Mouse (Mus musculus) midbrain, embryonic 15.5 days (tissue): Measurements from ENCODE around the gene Krt83. TPM values are rescaled to one million over a fixed set of nuclear protein-coding genes. Genes with fewer than 3 reads are reported as not detected.

Source experiments
- ATAC-seq: fragments of 200-750 bp; cut with Nextera tagmentation; replicated peaks from 2 replicates; pipeline ENCODE4 v1.8.0; 2017; ENCODE audit warnings: moderate TSS enrichment
- H3K27ac ChIP-seq: fragments of 300-500 bp; sonication (generic); 2 replicates; pipeline ENCODE4 v1.5.1; 2015; ENCODE audit warnings: mild to moderate bottlenecking, inconsistent platforms
- H3K27me3 ChIP-seq: fragments of 300-500 bp; sonication (generic); replicated peaks from 2 replicates; pipeline ENCODE4 v1.6.1; 2015; ENCODE audit warnings: inconsistent platforms
- H3K36me3 ChIP-seq: fragments of 300-500 bp; sonication (generic); replicated peaks from 2 replicates; pipeline ENCODE4 v1.6.1; 2015; ENCODE audit warnings: inconsistent platforms
- H3K4me1 ChIP-seq: fragments of 300-500 bp; sonication (generic); 2 replicates; pipeline ENCODE4 v1.6.1; 2015; ENCODE audit warnings: inconsistent platforms
- H3K4me2 ChIP-seq: fragments of 300-500 bp; sonication (generic); 2 replicates; pipeline ENCODE4 v1.6.1; 2015; ENCODE audit warnings: inconsistent platforms, mild to moderate bottlenecking, moderate library complexity
- H3K4me3 ChIP-seq: fragments of 300-500 bp; sonication (generic); 2 replicates; pipeline ENCODE4 v1.5.1; 2015; ENCODE audit warnings: mild to moderate bottlenecking, inconsistent platforms
- H3K9ac ChIP-seq: fragments of 300-500 bp; sonication (generic); 2 replicates; pipeline ENCODE4 v1.6.1; 2015; ENCODE audit warnings: mild to moderate bottlenecking, inconsistent platforms
- H3K9me3 ChIP-seq: fragments of 300-500 bp; sonication (generic); 2 replicates; pipeline ENCODE4 v1.6.1; 2016; ENCODE audit warnings: inconsistent platforms
- WGBS: fragments of 180-500 bp; shearing (Covaris S2); methylation state at CpG from one replicate; pipeline ENCODE4 v1.1.7; 2015; ENCODE audit warnings: mixed read lengths; 5-methylcytosine and 5-hydroxymethylcytosine counted together
- polyA plus RNA-seq: library from polyadenylated mRNA; unstranded; fragments of >200 nt; fragmentation: Nextera tagmentation; extraction: Ambion mirVana; gene quantifications from 2 replicates; pipeline ENCODE4 v1.2.1, GENCODE M21; 2015

The Krt83 gene
- polyA plus RNA-seq, 1 experiment from 2014 or later = not detected

DNA sequence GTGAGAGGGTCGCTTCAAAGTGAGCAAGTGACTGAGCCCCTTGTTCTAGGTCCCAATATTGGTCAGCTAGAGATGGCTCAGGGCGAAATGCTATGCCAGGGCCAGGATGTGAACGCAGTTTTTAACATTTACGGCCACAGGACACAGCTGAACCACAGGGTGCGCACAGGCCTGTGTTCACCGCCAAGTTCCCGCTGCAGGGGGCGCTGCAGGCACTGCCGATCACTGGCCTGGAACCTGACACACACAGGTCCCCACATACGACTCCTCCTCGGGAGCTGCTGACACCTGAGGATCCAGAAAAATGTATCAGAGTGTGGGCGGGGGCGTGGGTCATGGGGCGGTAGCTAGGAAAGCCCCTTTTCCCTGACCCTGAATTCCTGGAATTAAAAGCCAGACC is 32.0 kb downstream of the Krt83 start:
- Histone ChIP-seq H3K36me3 (no peaks in the 10 kb centered on the region), H3K27me3 (no peaks in the 10 kb centered on the region), H3K27ac (no peak overlapping the region), H3K9ac (no peak overlapping the region), H3K4me1 (peaks cover 5% of the 10 kb centered on the region), H3K4me2 (no peak overlapping the region), H3K4me3 (no peak overlapping the region), H3K9me3 (no peaks in the 10 kb centered on the region)
- WGBS = 87% methylated on average over 14 of the region's 14 CpGs
- ATAC-seq = no peak

GRCm38 (mm10) chr15:101458361-101458930 is 32.9 kb downstream of the Krt83 start:
- Histone ChIP-seq H3K4me2 (no peak overlapping the region), H3K27me3 (no peaks in the 10 kb centered on the region), H3K36me3 (no peaks in the 10 kb centered on the region), H3K4me3 (no peak overlapping the region), H3K4me1 (peaks cover 5% of the 10 kb centered on the region), H3K9me3 (no peaks in the 10 kb centered on the region), H3K27ac (0 out of 2 replicates have a peak overlapping the region, but pooled peaks have one; percentile 34), H3K9ac (no peak overlapping the region)
- 35% methylated on average over 16 of the region's 16 CpGs for WGBS
- ATAC-seq = no peak

DNA sequence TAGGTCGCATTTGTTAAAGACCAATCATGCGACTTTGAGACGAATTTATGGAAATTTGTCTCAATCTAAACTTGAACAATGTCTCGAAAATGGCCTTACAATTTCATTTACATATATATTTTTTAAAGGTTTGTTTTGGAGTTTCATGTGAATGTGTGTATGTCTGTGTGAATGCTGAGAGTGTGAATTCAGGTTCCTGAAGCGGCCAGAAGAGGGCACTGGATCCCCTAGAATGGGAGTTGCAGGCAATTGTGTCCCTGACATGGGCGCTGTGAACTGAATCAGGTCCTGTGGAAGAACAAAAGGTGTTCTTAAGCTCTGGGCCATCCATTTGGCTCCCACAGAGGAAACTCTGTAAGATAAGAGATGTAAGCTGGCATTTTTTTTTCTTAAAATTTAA is 35.4 kb downstream of the Krt83 start:
- no peak overlapping the region for H3K9ac ChIP-seq
- no peaks in the 10 kb centered on the region for H3K9me3 ChIP-seq
- no peaks in the 10 kb centered on the region for H3K36me3 ChIP-seq
- no peak overlapping the region for H3K4me2 ChIP-seq
- WGBS = 90% methylated on average over 6 of the region's 6 CpGs
- peaks cover 5% of the 10 kb centered on the region for H3K4me1 ChIP-seq
- no peaks in the 10 kb centered on the region for H3K27me3 ChIP-seq
- no peak overlapping the region for H3K27ac ChIP-seq
- no peak overlapping the region for H3K4me3 ChIP-seq
- ATAC-seq = no peak

GRCm38 (mm10) chr15:101455292-101455691 is 36.0 kb downstream of the Krt83 start:
- Histone ChIP-seq H3K4me2 (no peak overlapping the region), H3K27ac (no peak overlapping the region), H3K4me1 (peaks cover 5% of the 10 kb centered on the region), H3K9ac (no peak overlapping the region), H3K27me3 (no peaks in the 10 kb centered on the region), H3K36me3 (no peaks in the 10 kb centered on the region), H3K4me3 (no peak overlapping the region), H3K9me3 (no peaks in the 10 kb centered on the region)
- ATAC-seq = no peak
- WGBS = 93% methylated on average over 2 of the region's 2 CpGs

GRCm38 (mm10) chr15:101454774-101455173 is 36.5 kb downstream of the Krt83 start:
- Histone ChIP-seq H3K36me3 (no peaks in the 10 kb centered on the region), H3K27me3 (no peaks in the 10 kb centered on the region), H3K4me1 (peaks cover 5% of the 10 kb centered on the region), H3K9me3 (no peaks in the 10 kb centered on the region), H3K27ac (no peak overlapping the region), H3K4me3 (no peak overlapping the region), H3K4me2 (no peak overlapping the region), H3K9ac (no peak overlapping the region)
- 91% methylated on average over 8 of the region's 8 CpGs for WGBS
- ATAC-seq = no peak

GRCm38 (mm10) chr15:101453093-101453736 is 38.1 kb downstream of the Krt83 start:
- 7% methylated on average over 13 of the region's 13 CpGs for WGBS
- Histone ChIP-seq H3K4me3 (no peak overlapping the region), H3K27me3 (no peaks in the 10 kb centered on the region), H3K4me2 (peak overlapping the region; percentile 9; the same call in 1 of the 2 replicates), H3K27ac (no peak overlapping the region), H3K9ac (no peak overlapping the region), H3K9me3 (no peaks in the 10 kb centered on the region), H3K36me3 (no peaks in the 10 kb centered on the region), H3K4me1 (peaks cover 2% of the 10 kb centered on the region)
- no peak for ATAC-seq

GRCm38 (mm10) chr15:101447444-101447843 is 43.9 kb downstream of the Krt83 start, which contains the start of gene Krt88:
Gene Krt88, plus strand, starts transcription at chr15:101447744.
- Histone ChIP-seq H3K4me2 (no peak within 1 kb of the TSS), H3K27ac (no peak within 1 kb of the TSS), H3K9ac (no peak within 1 kb of the TSS), H3K27me3 (no peaks in the 10 kb centered on the region), H3K36me3 (no peaks in the 10 kb centered on the region), H3K9me3 (no peaks in the 10 kb centered on the region), H3K4me1 (no peaks in the 10 kb centered on the region), H3K4me3 (no peak within 1 kb of the TSS)
- no peak for ATAC-seq
- 84% methylated on average over 2 of the region's 2 CpGs for WGBS

GRCm38 (mm10) chr15:101446572-101446971 is 44.7 kb downstream of the Krt83 start:
- H3K27ac ChIP-seq = no peak overlapping the region
- H3K27me3 ChIP-seq = no peaks in the 10 kb centered on the region
- no peaks in the 10 kb centered on the region for H3K4me1 ChIP-seq
- no peak overlapping the region for H3K4me3 ChIP-seq
- no peak for ATAC-seq
- no peaks in the 10 kb centered on the region for H3K36me3 ChIP-seq
- H3K9me3 ChIP-seq = no peaks in the 10 kb centered on the region
- H3K4me2 ChIP-seq = no peak overlapping the region
- H3K9ac ChIP-seq = no peak overlapping the region
- WGBS = 75% methylated on average over 11 of the region's 11 CpGs

DNA sequence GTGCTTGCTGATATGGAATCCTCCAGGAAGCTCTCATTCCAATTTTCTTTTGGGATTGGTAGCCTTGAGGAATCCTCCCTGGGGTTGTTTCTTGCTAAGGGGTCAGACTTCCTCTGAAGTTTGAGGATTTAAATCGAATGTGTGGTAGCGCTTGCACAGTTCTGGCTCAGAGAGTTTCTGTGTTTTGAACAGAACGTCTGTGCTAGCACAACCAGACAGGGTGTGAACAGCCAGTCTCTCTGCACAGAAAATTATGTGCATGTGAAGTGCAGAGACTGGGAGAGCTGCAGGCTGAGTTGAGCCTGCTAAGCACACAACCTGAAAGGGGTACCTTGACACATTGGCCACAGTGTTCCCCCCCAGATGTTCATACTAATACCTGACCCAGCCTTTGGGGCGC is 50.5 kb downstream of the Krt83 start:
- no peak overlapping the region for H3K4me2 ChIP-seq
- no peak overlapping the region for H3K27ac ChIP-seq
- H3K4me3 ChIP-seq = no peak overlapping the region
- WGBS = 80% methylated on average over 4 of the region's 4 CpGs
- H3K4me1 ChIP-seq = peaks cover 10% of the 10 kb centered on the region; the same call in 1 of the 2 replicates
- H3K9ac ChIP-seq = no peak overlapping the region
- ATAC-seq = no peak
- no peaks in the 10 kb centered on the region for H3K36me3 ChIP-seq
- no peaks in the 10 kb centered on the region for H3K9me3 ChIP-seq
- peaks cover 25% of the 10 kb centered on the region for H3K27me3 ChIP-seq

DNA sequence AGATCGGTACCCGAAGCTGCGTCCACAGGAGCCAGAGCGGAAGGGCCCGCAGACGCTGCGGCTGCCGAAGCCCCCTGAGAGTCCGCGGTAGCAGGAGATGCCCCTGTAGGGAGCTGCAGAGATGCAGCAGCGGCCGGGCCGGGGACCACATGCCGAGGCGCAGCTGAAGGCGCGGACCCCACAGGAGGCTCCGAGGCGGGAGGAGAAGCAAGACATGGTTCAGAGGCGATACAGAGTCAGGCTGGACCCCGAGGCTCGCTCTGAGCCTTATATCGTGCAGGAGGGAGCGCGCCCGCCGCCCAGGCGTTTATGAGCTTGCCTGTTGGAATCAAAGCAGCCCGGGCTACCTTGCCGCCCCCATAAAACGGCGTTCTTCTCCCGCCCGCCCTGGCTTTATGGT is 52.8 kb downstream of the Krt83 start, which contains the start of gene Krt87:
Krt87 (minus strand) TSS at position 250 of the 400 bp plus-strand sequence.
- WGBS = 1% methylated on average over 34 of the region's 34 CpGs
- no peaks in the 10 kb centered on the region for H3K36me3 ChIP-seq

DNA sequence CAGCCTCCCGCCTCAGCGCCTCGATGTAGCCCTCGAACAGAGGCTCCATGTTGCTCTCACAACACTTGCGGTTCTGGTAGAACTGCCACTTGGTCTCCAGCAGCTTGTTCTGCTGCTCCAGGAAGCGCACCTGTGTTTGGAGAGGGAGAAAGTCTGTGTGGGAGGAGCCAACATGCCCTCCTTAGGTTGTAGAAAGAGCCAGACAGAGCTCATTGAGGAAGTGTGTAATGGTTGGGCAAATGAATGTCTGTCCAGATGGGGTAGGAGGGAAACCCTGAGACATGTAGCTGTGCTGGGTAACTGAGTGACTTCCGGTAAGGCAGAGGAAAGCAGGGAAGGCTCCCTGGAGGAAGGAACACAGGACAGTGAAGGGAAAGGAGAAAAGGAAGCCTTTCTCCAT is 54.7 kb downstream of the Krt83 start:
- 88% methylated on average over 7 of the region's 7 CpGs for WGBS
- no peak overlapping the region for H3K9ac ChIP-seq

More for the DNA sequence above, 52.8 kb downstream of the Krt83 start, which contains the start of gene Krt87:
- Histone ChIP-seq H3K9ac (peak within 1 kb of the TSS; percentile 46), H3K4me2 (peak within 1 kb of the TSS; percentile 87), H3K4me1 (peaks cover 10% of the 10 kb centered on the region; the same call in 1 of the 2 replicates), H3K27me3 (peaks cover 25% of the 10 kb centered on the region), H3K9me3 (no peaks in the 10 kb centered on the region), H3K27ac (no peak within 1 kb of the TSS), H3K4me3 (peak within 1 kb of the TSS; percentile 42)
- ATAC-seq = no peak

More for the DNA sequence above, 54.7 kb downstream of the Krt83 start:
- Histone ChIP-seq H3K9me3 (no peaks in the 10 kb centered on the region), H3K4me2 (no peak overlapping the region), H3K27me3 (peaks cover 25% of the 10 kb centered on the region), H3K36me3 (no peaks in the 10 kb centered on the region), H3K4me3 (no peak overlapping the region), H3K27ac (no peak overlapping the region), H3K4me1 (peaks cover 10% of the 10 kb centered on the region; the same call in 1 of the 2 replicates)
- ATAC-seq = no peak
